Mouse (Mus musculus): ENCODE data around the gene Chmp2a. TPM values are rescaled to one million over a fixed set of nuclear protein-coding genes. Genes with fewer than 3 reads are reported as not detected.
A peak's percentile ranks its signal among the peaks of the same experiment; 100 is the strongest.

Gene Chmp2a
- polyA plus RNA-seq, 1 experiment from 2014 or later = 199 TPM

DNA sequence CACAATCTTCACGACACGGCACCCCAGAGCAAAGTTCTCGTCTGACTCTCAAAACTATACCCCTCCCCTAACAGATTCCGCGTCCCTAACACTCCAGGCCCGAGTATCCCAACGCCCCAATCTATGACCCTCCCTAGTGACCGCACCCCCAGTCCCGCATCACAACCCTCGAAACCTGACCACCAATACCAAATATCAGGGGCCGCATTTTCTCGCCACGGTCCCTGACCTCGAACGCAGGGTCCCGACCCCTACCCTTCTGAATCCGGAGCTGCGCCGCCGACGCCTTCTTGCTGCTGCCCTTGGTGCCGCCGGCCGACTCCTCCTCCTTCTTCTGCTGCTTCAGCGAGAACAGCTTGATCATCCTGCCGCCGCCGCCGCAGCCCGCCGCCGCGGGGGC, 2.8 kb upstream of the Chmp2a start:
- peaks cover 8% of the 10 kb centered on the region for H3K36me3 ChIP-seq (ENCODE audit: control insufficient read depth, insufficient read depth, low read length)
- H3K9me3 ChIP-seq (ENCODE audit: control insufficient read depth, low read length) = no peaks in the 10 kb centered on the region
- ATAC-seq = peak; percentile 2; the same call in 1 of the 2 replicates
- H3K27me3 ChIP-seq (replicated peaks; ENCODE audit: control insufficient read depth, insufficient read depth, low read length) = peaks cover 6% of the 10 kb centered on the region; the same call in 1 of the 2 replicates
- peak overlapping the region; percentile 100 for H3K27ac ChIP-seq (ENCODE audit: low read length)
- H3K4me3 ChIP-seq (ENCODE audit: low read length) = peak overlapping the region; percentile 81
- peak overlapping the region; percentile 90 for H3K4me2 ChIP-seq (ENCODE audit: low read depth, low read length)
- peak overlapping the region; percentile 93 for H3K9ac ChIP-seq (ENCODE audit: low read depth, low read length)
- under 1% methylated on average over 32 of the region's 33 CpGs for WGBS
- peaks cover 33% of the 10 kb centered on the region for H3K4me1 ChIP-seq (ENCODE audit: control insufficient read depth, insufficient read depth, low read length)

DNA sequence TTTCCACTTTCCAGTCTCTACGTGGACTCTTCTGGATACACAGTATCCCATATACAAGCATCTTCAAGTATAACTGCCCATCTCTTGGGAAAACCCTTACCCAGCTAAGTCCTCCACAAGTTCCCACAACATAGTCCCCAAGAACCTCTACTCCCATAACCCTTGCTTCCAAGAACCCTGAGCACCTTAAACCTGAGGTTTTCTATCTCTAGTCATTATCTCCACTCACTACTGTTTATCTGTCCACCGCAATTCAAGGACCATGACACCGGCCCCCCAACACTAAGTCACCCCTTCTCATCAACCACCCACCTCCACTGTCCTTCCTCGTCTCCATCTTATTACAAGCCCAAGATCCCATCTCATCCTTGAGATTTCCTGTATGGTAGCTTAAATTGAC, 2.2 kb upstream of the Chmp2a start:
- Histone ChIP-seq H3K36me3 (ENCODE audit: control insufficient read depth, insufficient read depth, low read length) (peaks cover 10% of the 10 kb centered on the region), H3K27ac (ENCODE audit: low read length) (0 out of 2 replicates have a peak overlapping the region, but pooled peaks have one; percentile 2), H3K9me3 (ENCODE audit: control insufficient read depth, low read length) (no peaks in the 10 kb centered on the region), H3K4me1 (ENCODE audit: control insufficient read depth, insufficient read depth, low read length) (peaks cover 33% of the 10 kb centered on the region), H3K4me3 (ENCODE audit: low read length) (peak overlapping the region; percentile 81), H3K27me3 (replicated peaks; ENCODE audit: control insufficient read depth, insufficient read depth, low read length) (no peaks in the 10 kb centered on the region; the same call in 1 of the 2 replicates), H3K9ac (ENCODE audit: low read depth, low read length) (peak overlapping the region; percentile 93), H3K4me2 (ENCODE audit: low read depth, low read length) (peak overlapping the region; percentile 90)
- no peak for ATAC-seq
- 38% methylated on average over 4 of the region's 4 CpGs for WGBS

DNA sequence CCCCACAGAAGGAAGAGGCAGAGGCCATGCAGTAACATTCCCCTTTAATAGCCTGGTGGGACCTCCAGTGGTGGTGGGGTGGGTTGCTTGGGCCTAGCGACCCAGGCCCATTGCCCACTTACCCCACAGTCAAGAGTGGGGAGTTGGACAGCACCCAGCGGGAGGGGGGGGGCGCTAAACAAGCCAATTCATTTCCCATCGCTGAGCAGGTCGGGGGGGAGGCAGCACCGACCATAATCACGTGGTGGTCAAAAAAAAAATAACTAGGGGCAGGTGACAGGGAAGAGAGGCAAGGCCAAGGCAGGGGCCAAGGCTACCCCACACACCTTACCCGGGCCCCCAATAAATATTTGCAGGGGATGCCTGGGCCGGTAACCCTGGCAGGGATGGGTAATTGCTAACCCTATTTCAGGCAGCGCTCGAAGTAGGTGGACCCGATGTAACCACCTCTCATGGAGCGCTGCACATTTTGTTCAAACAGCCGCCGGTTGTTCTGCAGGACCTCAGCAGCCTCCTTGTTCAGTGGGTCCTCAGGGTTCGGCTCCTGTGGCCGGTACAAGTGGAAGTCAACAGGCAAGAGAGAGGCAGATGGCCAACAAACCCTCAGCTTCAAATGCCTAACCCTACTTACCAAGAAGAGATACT, 726 bp upstream of the Chmp2a start:
- H3K27ac ChIP-seq (ENCODE audit: low read length) = peak overlapping the region; percentile 76
- 85% methylated on average over 17 of the region's 17 CpGs for WGBS
- 0 out of 2 replicates have a peak overlapping the region, but pooled peaks have one; percentile 70 for H3K4me3 ChIP-seq (ENCODE audit: low read length)
- H3K9ac ChIP-seq (ENCODE audit: low read depth, low read length) = peak overlapping the region; percentile 89
- H3K9me3 ChIP-seq (ENCODE audit: control insufficient read depth, low read length) = no peaks in the 10 kb centered on the region
- no peaks in the 10 kb centered on the region for H3K27me3 ChIP-seq (replicated peaks; ENCODE audit: control insufficient read depth, insufficient read depth, low read length)
- peaks cover 18% of the 10 kb centered on the region for H3K36me3 ChIP-seq (ENCODE audit: control insufficient read depth, insufficient read depth, low read length)
- H3K4me2 ChIP-seq (ENCODE audit: low read depth, low read length) = peak overlapping the region; percentile 78
- no peak for ATAC-seq
- H3K4me1 ChIP-seq (ENCODE audit: control insufficient read depth, insufficient read depth, low read length) = peaks cover 33% of the 10 kb centered on the region

DNA sequence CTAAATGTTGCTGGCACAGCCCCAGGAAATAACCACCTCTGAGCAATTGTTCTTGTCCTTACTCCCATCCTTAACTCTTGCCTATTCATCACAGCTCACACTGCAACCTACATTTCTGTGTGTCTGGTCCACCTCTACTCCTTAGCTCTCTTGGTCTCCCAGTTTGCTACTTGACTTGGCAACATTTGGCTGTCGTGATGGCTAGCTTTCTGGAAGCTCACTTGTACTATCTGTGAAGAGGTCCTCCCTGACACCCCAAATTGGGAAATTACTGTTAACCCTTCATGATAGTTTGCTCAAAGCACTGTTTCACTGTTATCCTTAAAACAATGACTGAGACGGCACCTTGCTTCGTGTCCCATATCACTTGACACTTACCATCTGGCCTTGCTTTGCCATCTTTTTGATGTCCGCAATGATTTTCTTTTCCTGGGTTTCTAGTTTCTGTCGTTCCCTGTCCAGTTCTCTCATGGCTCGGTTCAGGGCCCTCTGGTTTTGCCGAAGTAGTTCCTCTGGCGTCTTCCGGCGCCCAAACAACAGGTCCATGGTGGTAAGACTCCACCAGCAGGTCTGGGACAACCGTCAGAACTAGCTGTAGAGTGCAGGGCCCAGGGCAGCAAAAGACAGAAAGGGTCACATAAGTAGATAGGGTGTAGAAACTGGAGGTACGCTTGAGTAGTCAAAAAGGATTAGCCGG, 1.0 kb downstream of the Chmp2a start:
- 37% methylated on average over 13 of the region's 13 CpGs for WGBS
- peak overlapping the region; percentile 92 for H3K27ac ChIP-seq (ENCODE audit: low read length)
- H3K9me3 ChIP-seq (ENCODE audit: control insufficient read depth, low read length) = no peaks in the 10 kb centered on the region
- peak overlapping the region; percentile 78 for H3K4me2 ChIP-seq (ENCODE audit: low read depth, low read length)
- H3K9ac ChIP-seq (ENCODE audit: low read depth, low read length) = peak overlapping the region; percentile 89
- H3K27me3 ChIP-seq (replicated peaks; ENCODE audit: control insufficient read depth, insufficient read depth, low read length) = no peaks in the 10 kb centered on the region
- peaks cover 29% of the 10 kb centered on the region for H3K4me1 ChIP-seq (ENCODE audit: control insufficient read depth, insufficient read depth, low read length)
- no peak for ATAC-seq
- peak overlapping the region; percentile 70 for H3K4me3 ChIP-seq (ENCODE audit: low read length)
- peaks cover 35% of the 10 kb centered on the region for H3K36me3 ChIP-seq (ENCODE audit: control insufficient read depth, insufficient read depth, low read length)

DNA sequence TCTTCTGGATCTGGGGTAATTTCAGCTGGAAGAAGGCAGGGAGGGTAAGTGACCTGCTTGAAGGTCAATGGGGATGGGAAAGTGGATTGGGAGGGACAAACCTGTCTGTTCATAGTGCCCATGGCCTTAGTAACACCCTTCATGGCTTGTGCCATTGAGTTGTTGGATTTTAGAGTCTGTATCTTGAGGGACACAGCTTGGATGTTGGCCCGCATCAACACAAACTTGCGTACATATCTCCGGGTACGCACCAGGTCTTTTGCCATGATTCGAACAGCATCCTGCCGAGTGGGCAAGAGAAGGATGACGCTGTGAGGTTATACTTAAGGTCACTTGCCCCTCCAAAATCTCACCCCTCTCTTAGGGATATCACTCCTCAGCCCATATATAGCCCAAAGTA, 2.1 kb downstream of the Chmp2a start:
- Histone ChIP-seq H3K4me1 (ENCODE audit: control insufficient read depth, insufficient read depth, low read length) (peaks cover 29% of the 10 kb centered on the region), H3K9me3 (ENCODE audit: control insufficient read depth, low read length) (no peaks in the 10 kb centered on the region), H3K36me3 (ENCODE audit: control insufficient read depth, insufficient read depth, low read length) (peaks cover 45% of the 10 kb centered on the region), H3K4me3 (ENCODE audit: low read length) (no peak overlapping the region), H3K9ac (ENCODE audit: low read depth, low read length) (no peak overlapping the region), H3K27ac (ENCODE audit: low read length) (no peak overlapping the region), H3K27me3 (replicated peaks; ENCODE audit: control insufficient read depth, insufficient read depth, low read length) (no peaks in the 10 kb centered on the region), H3K4me2 (ENCODE audit: low read depth, low read length) (no peak overlapping the region)
- WGBS = 87% methylated on average over 7 of the region's 7 CpGs
- no peak for ATAC-seq

DNA sequence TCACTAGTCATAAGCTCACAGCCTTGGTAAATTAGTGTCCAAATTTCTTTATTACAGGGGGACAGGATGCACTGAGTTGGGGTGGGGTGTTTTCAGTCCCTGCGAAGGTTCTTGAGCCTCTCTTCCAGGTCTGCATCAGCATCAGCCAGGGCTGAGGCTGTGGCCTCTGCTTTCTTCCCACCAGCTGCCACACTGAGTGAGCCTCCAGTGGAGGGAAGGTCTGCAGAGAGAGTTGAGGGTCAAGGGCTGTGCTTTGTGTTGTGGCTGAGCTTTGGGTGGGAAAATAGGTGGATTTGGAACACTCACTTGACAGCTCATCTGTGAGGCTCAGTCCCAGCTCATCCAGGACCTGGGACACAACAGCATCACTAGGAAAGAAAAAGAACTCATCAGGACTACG, 2.6 kb downstream of the Chmp2a start:
- H3K27me3 ChIP-seq (replicated peaks; ENCODE audit: control insufficient read depth, insufficient read depth, low read length) = no peaks in the 10 kb centered on the region
- no peak for ATAC-seq

DNA sequence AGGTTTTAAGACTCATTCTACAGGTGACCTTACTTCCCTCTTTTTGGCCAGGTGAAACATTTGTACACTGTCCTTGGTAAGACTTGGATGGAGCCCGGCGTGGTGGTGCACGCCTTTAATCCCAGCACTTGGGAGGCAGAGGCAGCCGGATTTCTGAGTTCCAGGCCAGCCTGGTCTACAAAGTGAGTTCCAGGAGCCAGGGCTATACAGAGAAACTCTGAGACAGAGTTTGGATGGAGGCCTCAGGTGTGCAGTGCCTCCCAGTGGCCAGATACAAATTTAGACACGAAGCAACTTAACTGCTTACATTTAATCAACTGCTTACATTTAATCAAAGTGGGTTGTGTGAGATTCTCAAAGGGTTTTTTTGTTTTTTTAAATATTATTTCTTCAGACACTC, 3.5 kb downstream of the Chmp2a start:
- no peak overlapping the region for H3K9ac ChIP-seq (ENCODE audit: low read depth, low read length)
- 72% methylated on average over 5 of the region's 5 CpGs for WGBS
- peaks cover 26% of the 10 kb centered on the region for H3K4me1 ChIP-seq (ENCODE audit: control insufficient read depth, insufficient read depth, low read length)
- no peak for ATAC-seq
- no peaks in the 10 kb centered on the region for H3K9me3 ChIP-seq (ENCODE audit: control insufficient read depth, low read length)
- H3K27ac ChIP-seq (ENCODE audit: low read length) = no peak overlapping the region
- H3K36me3 ChIP-seq (ENCODE audit: control insufficient read depth, insufficient read depth, low read length) = peaks cover 47% of the 10 kb centered on the region
- no peaks in the 10 kb centered on the region for H3K27me3 ChIP-seq (replicated peaks; ENCODE audit: control insufficient read depth, insufficient read depth, low read length)
- no peak overlapping the region for H3K4me3 ChIP-seq (ENCODE audit: low read length)
- H3K4me2 ChIP-seq (ENCODE audit: low read depth, low read length) = no peak overlapping the region

More for the DNA sequence above, 2.6 kb downstream of the Chmp2a start:
- Histone ChIP-seq H3K27ac (ENCODE audit: low read length) (no peak overlapping the region), H3K4me2 (ENCODE audit: low read depth, low read length) (no peak overlapping the region), H3K9ac (ENCODE audit: low read depth, low read length) (no peak overlapping the region), H3K4me1 (ENCODE audit: control insufficient read depth, insufficient read depth, low read length) (peaks cover 29% of the 10 kb centered on the region), H3K4me3 (ENCODE audit: low read length) (no peak overlapping the region), H3K9me3 (ENCODE audit: control insufficient read depth, low read length) (no peaks in the 10 kb centered on the region), H3K36me3 (ENCODE audit: control insufficient read depth, insufficient read depth, low read length) (peaks cover 47% of the 10 kb centered on the region)
- 76% methylated on average over 2 of the region's 2 CpGs for WGBS

DNA sequence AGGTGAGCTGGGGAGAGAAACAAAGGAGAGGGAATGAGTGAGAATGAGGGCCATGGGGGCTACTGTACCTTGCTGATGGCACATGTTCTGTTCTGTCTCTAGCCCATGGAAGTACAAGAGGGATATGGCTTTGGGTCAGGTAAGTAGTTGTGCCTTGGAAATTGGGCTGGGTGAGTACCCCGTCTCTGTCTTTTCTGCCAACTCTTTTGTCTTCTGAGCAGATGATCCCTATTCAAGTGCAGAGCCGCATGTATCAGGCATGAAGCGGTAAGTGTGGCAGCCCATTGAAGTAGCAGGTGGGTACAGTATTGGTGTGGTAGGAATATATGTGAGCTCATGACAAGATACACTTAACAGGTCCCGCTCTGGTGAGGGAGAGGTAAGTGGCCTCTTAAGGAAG, 5.6 kb downstream of the Chmp2a start:
- peaks cover 26% of the 10 kb centered on the region for H3K4me1 ChIP-seq (ENCODE audit: control insufficient read depth, insufficient read depth, low read length)
- no peaks in the 10 kb centered on the region for H3K27me3 ChIP-seq (replicated peaks; ENCODE audit: control insufficient read depth, insufficient read depth, low read length)
- no peak overlapping the region for H3K27ac ChIP-seq (ENCODE audit: low read length)
- no peaks in the 10 kb centered on the region for H3K9me3 ChIP-seq (ENCODE audit: control insufficient read depth, low read length)
- WGBS = 92% methylated on average over 4 of the region's 4 CpGs
- no peak overlapping the region for H3K9ac ChIP-seq (ENCODE audit: low read depth, low read length)
- no peak overlapping the region for H3K4me2 ChIP-seq (ENCODE audit: low read depth, low read length)
- ATAC-seq = no peak
- peaks cover 42% of the 10 kb centered on the region for H3K36me3 ChIP-seq (ENCODE audit: control insufficient read depth, insufficient read depth, low read length)
- H3K4me3 ChIP-seq (ENCODE audit: low read length) = no peak overlapping the region

DNA sequence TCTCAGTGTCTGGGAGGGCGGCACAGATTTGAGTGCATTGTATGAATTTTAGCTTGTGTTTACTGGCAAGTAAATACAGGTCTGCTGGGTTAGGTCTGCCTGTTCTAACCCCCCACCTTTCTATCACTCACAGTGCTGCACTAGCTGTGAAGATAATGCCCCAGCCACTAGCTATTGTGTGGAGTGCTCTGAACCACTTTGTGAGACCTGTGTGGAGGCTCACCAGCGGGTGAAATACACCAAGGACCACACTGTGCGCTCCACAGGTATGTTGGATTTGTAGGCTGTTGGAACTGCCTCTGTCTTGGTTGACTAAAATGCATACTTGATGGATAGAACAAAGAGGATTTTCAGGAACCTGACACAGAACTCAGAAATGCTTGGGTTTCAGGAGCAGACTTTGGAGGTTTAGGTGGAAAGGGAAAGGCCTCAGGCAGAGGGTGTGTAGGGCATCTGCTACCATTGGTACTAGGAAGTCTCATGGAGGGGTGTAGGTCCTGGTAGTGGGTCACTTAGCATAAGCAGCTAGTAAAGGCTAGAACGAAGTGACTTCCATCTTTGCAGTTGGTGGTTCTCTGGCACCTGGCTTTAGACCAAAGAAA, 9.0 kb downstream of the Chmp2a start:
- peak overlapping the region; percentile 92 for H3K4me2 ChIP-seq (ENCODE audit: low read depth, low read length)
- ATAC-seq = no peak
- peak overlapping the region; percentile 93 for H3K4me3 ChIP-seq (ENCODE audit: low read length)
- WGBS = 26% methylated on average over 4 of the region's 4 CpGs
- peak overlapping the region; percentile 98 for H3K9ac ChIP-seq (ENCODE audit: low read depth, low read length)
- H3K27ac ChIP-seq (ENCODE audit: low read length) = no peak overlapping the region
- H3K27me3 ChIP-seq (replicated peaks; ENCODE audit: control insufficient read depth, insufficient read depth, low read length) = no peaks in the 10 kb centered on the region
- H3K9me3 ChIP-seq (ENCODE audit: control insufficient read depth, low read length) = no peaks in the 10 kb centered on the region
- H3K36me3 ChIP-seq (ENCODE audit: control insufficient read depth, insufficient read depth, low read length) = peaks cover 32% of the 10 kb centered on the region
- peaks cover 21% of the 10 kb centered on the region for H3K4me1 ChIP-seq (ENCODE audit: control insufficient read depth, insufficient read depth, low read length)
